Mouse (Mus musculus): ENCODE results near the gene Bach1.

Bach1 gene

GRCm38 (mm10) chr16:87715221-87715620 is 16.5 kb downstream of the Bach1 start:
- no peak for DNase-seq

- DNase-seq, result no peak
Observed at GRCm38 (mm10) chr16:87716269-87716668, 17.5 kb downstream of the Bach1 start.

- no peak for DNase-seq
Observed at GRCm38 (mm10) chr16:87717046-87717660, 18.4 kb downstream of the Bach1 start.

DNA sequence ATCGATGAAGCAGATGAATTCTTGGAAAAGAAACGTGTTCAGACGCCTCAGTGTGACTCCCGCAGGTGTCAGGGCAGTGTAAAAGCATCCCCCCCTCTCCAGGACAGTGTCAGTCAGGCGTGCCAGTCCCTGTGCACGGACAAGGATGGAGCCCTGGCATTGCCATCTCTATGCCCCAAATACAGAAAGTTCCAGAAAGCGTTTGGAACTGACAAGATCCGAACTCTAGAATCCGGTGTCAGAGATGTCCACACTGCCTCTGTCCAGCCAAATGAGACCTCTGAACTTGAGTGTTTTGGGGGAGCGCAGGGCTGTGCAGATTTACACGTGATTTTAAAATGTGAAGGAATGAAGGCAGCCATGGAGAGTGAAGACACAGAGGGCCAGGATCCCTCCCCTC is 20.3 kb downstream of the Bach1 start:
- no peak for DNase-seq

DNA sequence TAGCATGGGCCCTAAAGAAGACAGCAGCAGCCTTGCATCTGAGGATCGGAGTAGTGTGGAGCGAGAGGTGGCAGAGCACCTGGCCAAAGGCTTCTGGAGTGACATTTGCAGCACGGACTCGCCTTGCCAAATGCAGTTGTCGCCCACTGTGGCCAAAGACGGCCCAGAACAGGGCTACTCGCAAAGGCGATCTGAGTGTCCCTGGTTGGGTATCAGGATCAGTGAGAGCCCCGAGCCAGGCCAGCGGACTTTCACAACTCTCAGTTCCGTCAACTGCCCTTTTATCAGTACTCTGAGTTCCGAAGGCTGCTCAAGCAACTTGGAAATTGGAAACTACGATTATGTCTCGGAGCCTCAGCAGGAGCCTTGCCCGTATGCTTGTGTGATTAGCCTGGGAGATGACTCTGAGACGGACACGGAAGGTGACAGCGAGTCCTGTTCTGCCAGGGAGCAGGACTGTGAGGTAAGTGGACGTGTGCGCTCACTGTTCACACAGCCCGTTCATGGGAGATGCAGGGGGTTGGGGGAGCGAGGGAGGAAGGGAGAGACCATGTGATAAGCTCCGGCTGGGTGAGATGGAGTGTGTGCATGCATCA is 21.0 kb downstream of the Bach1 start:
- DNase-seq, result no peak

DNA sequence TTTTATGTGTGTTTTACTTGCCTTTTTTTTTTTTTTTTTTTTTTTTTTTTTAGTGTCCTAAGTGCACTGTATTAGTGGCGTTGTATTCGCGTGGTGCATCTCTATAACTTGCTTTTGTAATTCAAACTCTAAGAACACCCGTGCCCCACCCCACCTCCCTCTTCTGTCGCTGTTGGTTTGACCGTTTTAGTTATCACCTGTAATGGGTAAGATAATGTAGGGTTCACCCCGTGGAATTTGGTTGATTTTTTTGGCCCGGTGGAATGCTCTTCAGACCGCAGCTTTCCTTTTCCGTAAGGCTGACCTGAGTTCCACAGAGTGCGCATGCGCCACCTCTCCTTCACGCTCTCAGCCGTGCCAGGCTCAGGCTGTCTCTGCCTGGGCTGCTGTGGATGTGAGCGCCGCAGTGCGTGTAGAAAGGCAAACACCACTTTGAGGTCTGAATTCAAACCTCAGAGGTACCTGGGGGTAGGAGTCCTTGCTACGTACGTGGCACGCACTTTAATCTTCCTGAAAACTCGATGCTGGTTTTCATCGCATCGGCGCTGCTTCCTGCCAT is 22.2 kb downstream of the Bach1 start:
- no peak for DNase-seq

DNA sequence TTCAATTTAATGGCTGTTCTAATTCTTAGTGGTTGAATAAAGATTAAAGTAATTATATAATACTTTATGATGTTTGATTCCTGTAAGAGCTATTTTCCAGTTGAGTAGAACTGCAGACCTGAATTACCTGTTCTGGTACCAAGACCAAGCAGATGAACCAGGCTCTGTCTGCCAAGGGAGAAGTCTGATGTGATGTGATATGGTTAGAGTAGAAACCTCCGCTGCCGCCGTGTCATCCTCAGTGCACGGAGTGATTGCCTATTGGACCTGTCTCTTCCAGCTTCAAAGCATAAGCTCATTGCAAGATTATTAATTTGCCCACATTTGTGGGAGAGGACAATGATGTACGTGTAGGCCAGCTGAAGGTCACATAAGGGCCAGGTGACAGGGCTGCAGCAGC is 24.1 kb downstream of the Bach1 start:
- no peak for DNase-seq

DNA sequence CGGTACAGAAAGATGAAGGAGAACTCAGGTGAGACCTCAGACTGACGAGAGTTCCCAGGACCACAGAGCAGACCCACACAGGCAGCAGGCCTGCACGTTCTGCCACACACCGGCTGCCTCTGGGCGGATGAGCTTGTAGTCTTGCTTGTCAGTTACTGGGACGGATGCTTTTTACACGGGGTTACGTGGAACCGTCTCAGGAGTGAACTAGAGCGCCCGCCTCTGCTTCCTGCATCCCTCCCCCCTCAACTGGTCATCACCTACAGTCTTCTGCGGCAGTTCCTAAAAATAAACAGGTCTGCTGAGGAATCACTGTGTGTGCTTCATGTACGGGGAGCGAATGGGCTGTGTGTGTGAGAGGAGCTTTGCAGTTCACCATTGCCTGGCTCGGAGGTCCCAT is 24.7 kb downstream of the Bach1 start:
- no peak for DNase-seq

DNA sequence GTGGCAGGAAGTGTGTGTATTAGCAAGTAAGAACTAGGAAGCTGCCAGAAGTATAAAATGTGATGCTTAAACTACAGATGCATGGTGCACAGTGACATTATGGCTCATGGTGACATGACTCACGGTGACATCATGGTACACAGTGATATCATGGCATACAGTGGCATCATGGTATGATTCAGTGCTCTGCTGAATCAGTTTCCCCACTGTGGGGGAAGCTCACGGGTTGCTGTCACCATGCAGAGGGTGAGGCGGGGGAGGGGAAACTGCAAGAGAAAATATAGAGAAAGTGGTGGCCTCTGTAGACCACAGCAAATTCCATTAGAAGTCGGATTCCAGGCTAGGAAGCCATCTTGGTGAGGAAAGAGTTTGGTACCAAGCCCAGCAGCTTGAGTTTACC is 26.1 kb downstream of the Bach1 start:
- no peak for DNase-seq

GRCm38 (mm10) chr16:87725241-87725640 is 26.5 kb downstream of the Bach1 start:
- DNase-seq, result no peak

- DNase-seq, result no peak
Observed at GRCm38 (mm10) chr16:87725963-87726362, 27.2 kb downstream of the Bach1 start.

GRCm38 (mm10) chr16:87726369-87726768 is 27.6 kb downstream of the Bach1 start:
- no peak for DNase-seq

DNA sequence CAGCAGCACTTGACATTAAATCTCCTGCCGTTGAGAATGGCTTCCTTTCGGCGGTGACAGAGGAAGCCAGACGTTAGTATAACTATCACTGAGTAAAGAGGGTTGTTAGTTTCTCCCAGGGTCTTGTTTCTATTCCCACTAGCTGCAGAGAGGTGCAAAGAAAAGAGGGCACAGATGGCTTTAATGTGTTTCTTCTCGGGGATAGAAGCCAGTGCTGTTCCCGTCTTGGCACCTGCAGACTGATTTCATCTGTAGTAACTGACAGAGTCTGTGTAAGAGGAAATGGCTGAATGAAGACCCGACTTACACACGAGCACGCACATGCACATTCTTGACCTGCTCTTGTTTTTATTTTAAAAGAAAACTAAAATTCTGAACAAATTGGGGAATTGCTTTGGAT is 28.5 kb downstream of the Bach1 start:
- no peak for DNase-seq

- no peak for DNase-seq
Observed at GRCm38 (mm10) chr16:87727918-87728317, 29.2 kb downstream of the Bach1 start.

- no peak for DNase-seq
Observed at GRCm38 (mm10) chr16:87728703-87729102, 30.0 kb downstream of the Bach1 start.

DNA sequence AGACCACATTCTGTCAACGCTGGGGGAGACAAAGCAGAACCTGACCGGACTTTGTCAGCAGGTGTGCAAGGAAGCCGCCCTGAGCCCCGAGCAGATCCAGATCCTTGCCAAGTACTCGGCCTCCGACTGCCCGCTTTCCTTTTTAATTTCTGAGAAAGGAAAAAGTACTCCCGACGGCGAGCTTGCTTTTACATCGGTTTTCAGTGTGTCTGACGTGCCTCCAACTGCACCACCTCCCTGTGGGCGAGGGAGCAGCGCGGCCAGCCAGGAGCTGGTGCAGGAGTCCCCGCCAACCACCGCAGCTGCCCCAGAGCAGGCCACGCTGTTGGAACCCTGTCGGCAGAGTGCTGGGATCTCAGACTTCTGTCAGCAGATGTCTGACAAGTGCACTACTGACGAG is 30.7 kb downstream of the Bach1 start:
- DNase-seq, result no peak

GRCm38 (mm10) chr16:87734868-87735381 is 36.2 kb downstream of the Bach1 start:
- no peak for DNase-seq

- no peak for DNase-seq
Observed at GRCm38 (mm10) chr16:87736106-87736505, 37.4 kb downstream of the Bach1 start.

- no peak for DNase-seq
Observed at GRCm38 (mm10) chr16:87737296-87737695, 38.6 kb downstream of the Bach1 start.

DNA sequence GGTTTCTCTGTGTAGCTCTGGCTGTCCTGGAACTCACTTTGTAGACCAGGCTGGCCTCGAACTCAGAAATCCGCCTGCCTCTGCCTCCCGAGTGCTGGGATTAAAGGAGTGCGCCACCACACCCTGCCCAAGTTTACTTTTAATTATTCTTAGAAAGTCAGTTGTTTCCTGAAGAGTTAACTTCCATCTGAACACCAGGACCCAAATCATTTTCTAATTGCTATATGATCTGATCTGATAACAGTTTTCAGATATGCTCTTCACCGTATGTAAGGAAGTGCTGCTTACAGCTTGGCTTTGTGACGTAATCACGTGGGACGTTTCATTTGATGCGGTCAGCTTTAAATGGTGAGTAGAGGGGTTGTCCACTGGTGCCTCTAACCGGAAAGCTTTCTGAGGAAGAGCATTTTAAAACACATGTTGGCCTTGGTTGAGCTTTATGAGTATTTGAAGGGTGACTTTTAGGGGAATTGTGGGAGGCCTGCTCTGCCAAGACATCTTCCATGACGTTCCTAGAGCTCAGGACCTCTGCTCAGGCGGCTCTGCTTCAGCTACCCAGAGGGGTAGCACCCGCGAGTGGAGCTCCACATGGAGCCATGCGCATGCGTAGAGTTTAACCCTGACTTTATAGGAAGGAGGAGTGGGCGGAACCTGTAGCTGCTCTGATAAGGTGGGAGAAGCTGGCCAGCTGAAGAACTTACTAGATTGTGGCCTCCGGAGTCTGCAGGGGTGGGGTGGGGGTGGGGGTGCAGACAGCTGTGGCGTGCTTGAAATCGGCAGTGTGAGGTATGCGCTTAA is 39.3 kb downstream of the Bach1 start:
- DNase-seq, result no peak

- DNase-seq, result no peak
Observed at GRCm38 (mm10) chr16:87741034-87741715, 42.4 kb downstream of the Bach1 start.

- no peak for DNase-seq
Observed at GRCm38 (mm10) chr16:87743661-87744060, 44.9 kb downstream of the Bach1 start.

GRCm38 (mm10) chr16:87744338-87744737 is 45.6 kb downstream of the Bach1 start:
- DNase-seq, result no peak
